36 mouse cellular contexts compared by ENCODE assay signal in genomic region chr11:46690136-46690535, GRCm38 (mm10). TPM values are rescaled to one million over a fixed set of nuclear protein-coding genes. Genes with fewer than 3 reads are reported as not detected.
"Had no signal": no experiment of that assay in that cellular context is flagged by ENCODE, and none has a peak within 500 bp of the region (broad histone marks: within the 10 kb centered on the region; RNA-seq: fewer than 3 reads in every experiment).

No protein-coding gene starts in this region.

- H3K4me3 ChIP-seq: heart, embryonic 10.5 days; heart, embryonic 12.5 days; heart, embryonic 13.5 days; heart, embryonic 15.5 days; hindbrain, embryonic 10.5 days; hindbrain, embryonic 12.5 days; hindbrain, embryonic 13.5 days; hindbrain, embryonic 15.5 days; intestine, embryonic 15.5 days; kidney, embryonic 15.5 days; layer of hippocampus, adult 2 months; left cerebral cortex, adult 2 months had no signal

- ATAC-seq: hindbrain, embryonic 16.5 days; hindbrain, postnatal 0 days; inflammation-experienced regulatory T-cells, adult 6 months; intestine, embryonic 15.5 days; intestine, embryonic 16.5 days; intestine, postnatal 0 days had no signal

- H3K27me3 ChIP-seq: heart, embryonic 12.5 days; heart, embryonic 13.5 days; heart, embryonic 15.5 days; hindbrain, embryonic 12.5 days; hindbrain, embryonic 13.5 days; hindbrain, embryonic 15.5 days; intestine, embryonic 15.5 days; kidney, embryonic 15.5 days had no signal

- H3K27ac ChIP-seq: heart, embryonic 10.5 days; heart, embryonic 13.5 days; heart, embryonic 15.5 days; hindbrain, embryonic 10.5 days; hindbrain, embryonic 12.5 days; hindbrain, embryonic 13.5 days; hindbrain, embryonic 14.5 days; hindbrain, embryonic 15.5 days; hindbrain, postnatal 0 days; intestine, embryonic 15.5 days; kidney, embryonic 15.5 days; kidney, postnatal 0 days; layer of hippocampus, adult 2 months; left cerebral cortex, adult 2 months had no signal

- H3K36me3 ChIP-seq: heart, embryonic 10.5 days; heart, embryonic 12.5 days; heart, embryonic 13.5 days; heart, embryonic 15.5 days; hindbrain, embryonic 10.5 days; hindbrain, embryonic 12.5 days; hindbrain, embryonic 13.5 days; hindbrain, embryonic 15.5 days; intestine, embryonic 15.5 days; kidney, embryonic 15.5 days had no signal

- H3K4me1 ChIP-seq: heart, embryonic 10.5 days; heart, embryonic 12.5 days; heart, embryonic 13.5 days; heart, embryonic 15.5 days; hindbrain, embryonic 10.5 days; hindbrain, embryonic 12.5 days; hindbrain, embryonic 13.5 days; hindbrain, embryonic 15.5 days; intestine, embryonic 15.5 days; kidney, embryonic 15.5 days had no signal

- DNase-seq: heart, postnatal 10 days; heart, postnatal 14 days; heart, postnatal 36 days; heart, postnatal 4 days; kidney, adult 11 months; kidney, adult 18-20 months; kidney, postnatal 10 days; kidney, postnatal 14 days; kidney, postnatal 36 days; layer of hippocampus, adult 9-11 months; layer of hippocampus, postnatal 36 days had no signal

RNA-seq across cellular contexts. Expression of gene Timd2, which starts 16.7 kb away (rescaled TPM):
- polyA plus RNA-seq: heart, embryonic 14.5 days; heart, embryonic 15.5 days; heart, postnatal 0 days; hindbrain, embryonic 11.5 days; hindbrain, embryonic 12.5 days; hindbrain, embryonic 13.5 days; hindbrain, embryonic 14.5 days; hindbrain, embryonic 16.5 days; hindbrain, postnatal 0 days; kidney, embryonic 14.5 days had no signal

RNA-seq across cellular contexts. Expression of gene Havcr1, which starts 44.7 kb away (rescaled TPM):
- polyA plus RNA-seq: heart, embryonic 10.5 days; heart, embryonic 12.5 days; heart, embryonic 13.5 days; heart, embryonic 14.5 days; heart, embryonic 16.5 days; heart, postnatal 0 days; hindbrain, embryonic 11.5 days; hindbrain, embryonic 12.5 days; hindbrain, embryonic 13.5 days; hindbrain, embryonic 14.5 days; hindbrain, embryonic 15.5 days; hindbrain, embryonic 16.5 days; hindbrain, postnatal 0 days; inflammation-experienced regulatory T-cells, adult 6 months; intestine, embryonic 14.5 days; intestine, embryonic 15.5 days; intestine, embryonic 16.5 days; intestine, postnatal 0 days had no signal
